ENCODE assay signal across 8 mouse cellular contexts in the genomic region with DNA sequence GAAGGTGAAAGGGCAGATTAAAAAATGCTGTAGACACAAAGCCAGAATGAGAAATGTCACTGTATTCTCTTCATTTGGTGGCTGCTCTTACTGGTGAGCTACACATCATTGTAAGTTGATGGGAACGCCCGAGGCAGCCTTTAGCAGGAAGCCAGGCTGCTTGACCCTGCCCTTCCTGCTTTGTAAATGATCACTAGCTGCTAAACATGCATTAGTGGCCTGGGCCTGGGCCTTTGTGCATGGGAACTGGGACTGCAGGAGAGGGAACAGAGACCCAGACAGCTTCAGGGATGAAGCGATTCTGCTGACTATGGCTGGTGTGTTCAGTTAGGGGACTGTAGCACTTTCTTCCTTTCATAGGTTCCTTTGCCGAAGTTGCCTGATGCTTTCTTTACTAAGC. TPM values are rescaled to one million over a fixed set of nuclear protein-coding genes. Genes with fewer than 3 reads are reported as not detected.
DNase-seq lines count a peak whose midpoint lies in the region; ATAC-seq lines count a peak whose summit lies in the region.

No protein-coding gene starts in this region.

- no peaks in the 10 kb centered on the region for H3K27me3 ChIP-seq in embryonic facial prominence, embryonic 15.5 days
- no peaks in the 10 kb centered on the region for H3K27me3 ChIP-seq in limb, embryonic 12.5 days
- H3K27me3 ChIP-seq in midbrain, embryonic 12.5 days = no peaks in the 10 kb centered on the region

- H3K36me3 ChIP-seq in embryonic facial prominence, embryonic 15.5 days = no peaks in the 10 kb centered on the region
- H3K36me3 ChIP-seq in limb, embryonic 12.5 days = no peaks in the 10 kb centered on the region
- H3K36me3 ChIP-seq in midbrain, embryonic 12.5 days = no peaks in the 10 kb centered on the region

- no peaks in the 10 kb centered on the region for H3K9me3 ChIP-seq in embryonic facial prominence, embryonic 15.5 days (replicated peaks)
- no peaks in the 10 kb centered on the region for H3K9me3 ChIP-seq in limb, embryonic 12.5 days
- H3K9me3 ChIP-seq in midbrain, embryonic 12.5 days = no peaks in the 10 kb centered on the region

- peaks cover 31% of the 10 kb centered on the region for H3K4me1 ChIP-seq in embryonic facial prominence, embryonic 15.5 days
- peaks cover 42% of the 10 kb centered on the region for H3K4me1 ChIP-seq in limb, embryonic 12.5 days (replicated peaks)
- H3K4me1 ChIP-seq in midbrain, embryonic 12.5 days = peaks cover 34% of the 10 kb centered on the region

- DNase-seq in adrenal gland, adult (ENCODE audit: inconsistent age in 2 of 2, low spot score in 1 of 2) = peak; percentile 37 to 61
- no peak for DNase-seq in adrenal gland, adult 18-20 months (ENCODE audit: low spot score in 2 of 2)
- DNase-seq in heart, postnatal 4 days = peak; percentile 32
- DNase-seq in thymus, postnatal 10 days (ENCODE audit: low spot score in 2 of 2) = no peak
- no peak for DNase-seq in urinary bladder, postnatal 25 days (ENCODE audit: low spot score)

- no peak for ATAC-seq in embryonic facial prominence, embryonic 15.5 days (ENCODE audit: insufficient number of reproducible peaks, low FRiP score, low TSS enrichment, low read depth)
- ATAC-seq in limb, embryonic 12.5 days (ENCODE audit: insufficient number of reproducible peaks, insufficient read depth, low FRiP score, low TSS enrichment, low read depth) = no peak
- peak; percentile 56; the same call in 1 of the 2 replicates for ATAC-seq in midbrain, embryonic 12.5 days (ENCODE audit: low FRiP score, low read depth)

- WGBS in embryonic facial prominence, embryonic 15.5 days = 24% methylated on average over 4 of the region's 4 CpGs
- 35% methylated on average over 4 of the region's 4 CpGs for WGBS in limb, embryonic 12.5 days
- 29% methylated on average over 4 of the region's 4 CpGs for WGBS in midbrain, embryonic 12.5 days

- H3K9ac ChIP-seq in embryonic facial prominence, embryonic 15.5 days = no peak overlapping the region
- no peak overlapping the region for H3K9ac ChIP-seq in limb, embryonic 12.5 days (replicated peaks)
- H3K9ac ChIP-seq in midbrain, embryonic 12.5 days (replicated peaks) = no peak overlapping the region

- no peak overlapping the region for H3K4me2 ChIP-seq in embryonic facial prominence, embryonic 15.5 days (replicated peaks)
- H3K4me2 ChIP-seq in limb, embryonic 12.5 days = no peak overlapping the region
- H3K4me2 ChIP-seq in midbrain, embryonic 12.5 days (replicated peaks) = no peak overlapping the region

- H3K4me3 ChIP-seq in embryonic facial prominence, embryonic 15.5 days (replicated peaks) = no peak overlapping the region
- no peak overlapping the region for H3K4me3 ChIP-seq in limb, embryonic 12.5 days (replicated peaks)
- no peak overlapping the region for H3K4me3 ChIP-seq in midbrain, embryonic 12.5 days

- H3K27ac ChIP-seq in embryonic facial prominence, embryonic 15.5 days (replicated peaks) = peak overlapping the region; percentile 13
- peak overlapping the region; percentile 37 for H3K27ac ChIP-seq in limb, embryonic 12.5 days
- peak overlapping the region; percentile 68 for H3K27ac ChIP-seq in midbrain, embryonic 12.5 days (replicated peaks)

RNA-seq across cellular contexts. Expression of a gene that starts 35.6 kb away (rescaled TPM):
- 10 to 100 TPM; 47.2 to 53.6 TPM for total RNA-seq in adrenal gland, adult 18-20 months (2021)
- 33.4 and 34.0 TPM in 2 replicates for polyA plus RNA-seq in embryonic facial prominence, embryonic 15.5 days (2015; fragmentation: Nextera tagmentation; extraction: Ambion mirVana)
- total RNA-seq in heart, postnatal 4 days (2021) = 10 to 100 TPM; 43.6 to 46.0 TPM
- 23.8 and 25.9 TPM in 2 replicates for polyA plus RNA-seq in limb, embryonic 12.5 days (2016; fragmentation: Nextera tagmentation; extraction: Ambion mirVana)
- polyA plus RNA-seq in midbrain, embryonic 12.5 days (2016; fragmentation: Nextera tagmentation; extraction: Ambion mirVana) = 45.8 and 49.9 TPM in 2 replicates

Comparison
In these comparisons a context has a peak if more than half of its experiments do, and no peak if none do; other contexts are left out.
1. DNase-seq: peak in adrenal gland, adult (2 of 2) and heart, postnatal 4 days (single experiment); none in adrenal gland, adult 18-20 months (0 of 2), thymus, postnatal 10 days (0 of 2) and urinary bladder, postnatal 25 days (single experiment).
2. H3K27ac ChIP-seq: peak in every context shown above with its lines; median percentile 68 in midbrain, embryonic 12.5 days; 37 in limb, embryonic 12.5 days; 13 in embryonic facial prominence, embryonic 15.5 days.